Mouse (Mus musculus): ENCODE results near the gene Gpr15. TPM values are rescaled to one million over a fixed set of nuclear protein-coding genes. Genes with fewer than 3 reads are reported as not detected.

Gpr15 gene
- total RNA-seq, 2 experiments from 2014 or later: not detected

- no peak for DNase-seq (ENCODE audit: extremely low spot score in 1 of 2, low spot score in 1 of 2)
Observed at GRCm38 (mm10) chr16:58702329-58702932, 16.4 kb downstream of the Gpr15 start.

GRCm38 (mm10) chr16:58701779-58702178, 17.1 kb downstream of the Gpr15 start:
- no peak for DNase-seq (ENCODE audit: extremely low spot score in 1 of 2, low spot score in 1 of 2)

- DNase-seq (ENCODE audit: extremely low spot score in 1 of 2, low spot score in 1 of 2): no peak
Observed at GRCm38 (mm10) chr16:58700816-58701424, 17.9 kb downstream of the Gpr15 start.

GRCm38 (mm10) chr16:58700174-58700573, 18.7 kb downstream of the Gpr15 start:
- DNase-seq (ENCODE audit: extremely low spot score in 1 of 2, low spot score in 1 of 2): no peak

GRCm38 (mm10) chr16:58697261-58697660, 21.6 kb downstream of the Gpr15 start:
- DNase-seq (ENCODE audit: extremely low spot score in 1 of 2, low spot score in 1 of 2): no peak

- DNase-seq (ENCODE audit: extremely low spot score in 1 of 2, low spot score in 1 of 2): no peak
Observed at GRCm38 (mm10) chr16:58696796-58697195, 22.1 kb downstream of the Gpr15 start.

GRCm38 (mm10) chr16:58694091-58694490, 24.8 kb downstream of the Gpr15 start:
- DNase-seq (ENCODE audit: extremely low spot score in 1 of 2, low spot score in 1 of 2): no peak

GRCm38 (mm10) chr16:58690322-58690732, 28.5 kb downstream of the Gpr15 start:
- DNase-seq (ENCODE audit: extremely low spot score in 1 of 2, low spot score in 1 of 2): no peak

GRCm38 (mm10) chr16:58689555-58690169, 29.2 kb downstream of the Gpr15 start:
- no peak for DNase-seq (ENCODE audit: extremely low spot score in 1 of 2, low spot score in 1 of 2)

- no peak for DNase-seq (ENCODE audit: extremely low spot score in 1 of 2, low spot score in 1 of 2)
Observed at GRCm38 (mm10) chr16:58688534-58688933, 30.3 kb downstream of the Gpr15 start.

GRCm38 (mm10) chr16:58685548-58686537, 33.0 kb downstream of the Gpr15 start:
- no peak for DNase-seq (ENCODE audit: extremely low spot score in 1 of 2, low spot score in 1 of 2)

- no peak for DNase-seq (ENCODE audit: extremely low spot score in 1 of 2, low spot score in 1 of 2)
Observed at GRCm38 (mm10) chr16:58684537-58684936, 34.3 kb downstream of the Gpr15 start.

GRCm38 (mm10) chr16:58683911-58684310, 35.0 kb downstream of the Gpr15 start:
- no peak for DNase-seq (ENCODE audit: extremely low spot score in 1 of 2, low spot score in 1 of 2)

- no peak for DNase-seq (ENCODE audit: extremely low spot score in 1 of 2, low spot score in 1 of 2)
Observed at GRCm38 (mm10) chr16:58682870-58683269, 36.0 kb downstream of the Gpr15 start.

- no peak for DNase-seq (ENCODE audit: extremely low spot score in 1 of 2, low spot score in 1 of 2)
Observed at GRCm38 (mm10) chr16:58682046-58682445, 36.8 kb downstream of the Gpr15 start.

GRCm38 (mm10) chr16:58678660-58679059, 40.2 kb downstream of the Gpr15 start:
- DNase-seq (ENCODE audit: extremely low spot score in 1 of 2, low spot score in 1 of 2): no peak

- DNase-seq (ENCODE audit: extremely low spot score in 1 of 2, low spot score in 1 of 2): no peak
Observed at GRCm38 (mm10) chr16:58677491-58677890, 41.4 kb downstream of the Gpr15 start.

GRCm38 (mm10) chr16:58676633-58677032, 42.2 kb downstream of the Gpr15 start:
- DNase-seq (ENCODE audit: extremely low spot score in 1 of 2, low spot score in 1 of 2): no peak

- DNase-seq (ENCODE audit: extremely low spot score in 1 of 2, low spot score in 1 of 2): no peak
Observed at GRCm38 (mm10) chr16:58676156-58676555, 42.7 kb downstream of the Gpr15 start.

- peak; percentile 26 to 57 for DNase-seq (ENCODE audit: extremely low spot score in 1 of 2, low spot score in 1 of 2)
Observed at GRCm38 (mm10) chr16:58675256-58675655, 43.6 kb downstream of the Gpr15 start.
